9 mouse cellular contexts compared by ENCODE assay signal in the genomic region with DNA sequence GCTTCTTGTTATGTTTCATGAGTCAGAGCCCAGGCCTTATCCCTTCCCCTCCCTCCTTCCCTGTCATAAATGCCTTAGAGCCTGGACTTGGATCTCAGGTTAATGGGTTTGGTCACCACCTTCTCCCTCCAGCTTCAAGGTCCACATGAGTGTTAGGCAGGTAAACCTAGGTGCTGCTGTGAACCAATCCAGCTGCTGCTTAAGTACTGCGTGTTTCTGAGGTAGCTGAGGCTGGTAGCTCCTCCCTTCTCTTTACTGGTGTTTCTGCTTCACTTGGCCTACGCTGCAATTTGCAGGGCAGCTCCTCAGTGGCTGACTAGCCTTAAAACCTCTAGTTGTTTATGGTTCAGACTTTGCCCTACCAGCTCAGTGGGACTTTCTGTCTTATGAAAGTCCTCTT. TPM values are rescaled to one million over a fixed set of nuclear protein-coding genes. Genes with fewer than 3 reads are reported as not detected.
DNase-seq lines count a peak whose midpoint lies in the region; ATAC-seq lines count a peak whose summit lies in the region.
"Had no signal": no experiment of that assay in that cellular context is flagged by ENCODE, and none has a peak within 500 bp of the region (broad histone marks: within the 10 kb centered on the region; RNA-seq: fewer than 3 reads in every experiment).

A gene (plus strand): TSS at position 211 of the 400 bp plus-strand sequence.

- WGBS in heart, embryonic 11.5 days (ENCODE audit: insufficient replicate concordance) = 59% methylated on average over 2 of the region's 2 CpGs
- 55% methylated on average over 2 of the region's 2 CpGs for WGBS in embryonic facial prominence, embryonic 15.5 days
- 54% methylated on average over 2 of the region's 2 CpGs for WGBS in kidney, embryonic 15.5 days
- 65% methylated on average over 2 of the region's 2 CpGs for WGBS in midbrain, embryonic 15.5 days

- H3K4me3 ChIP-seq in heart, embryonic 11.5 days (ENCODE audit: low read depth, low read length) = peak within 1 kb of the TSS; percentile 36
- H3K4me3 ChIP-seq in embryonic facial prominence, embryonic 15.5 days (replicated peaks) = peak within 1 kb of the TSS; percentile 42
- H3K4me3 ChIP-seq in kidney, embryonic 15.5 days (replicated peaks) = peak within 1 kb of the TSS; percentile 45
- peak within 1 kb of the TSS; percentile 23; the same call in 1 of the 2 replicates for H3K4me3 ChIP-seq in midbrain, embryonic 15.5 days

- no peaks in the 10 kb centered on the region for H3K36me3 ChIP-seq in heart, embryonic 11.5 days (ENCODE audit: control insufficient read depth, insufficient read depth, low read length)
- H3K36me3 ChIP-seq in embryonic facial prominence, embryonic 15.5 days = no peaks in the 10 kb centered on the region
- no peaks in the 10 kb centered on the region for H3K36me3 ChIP-seq in kidney, embryonic 15.5 days
- no peaks in the 10 kb centered on the region for H3K36me3 ChIP-seq in midbrain, embryonic 15.5 days (replicated peaks)

- no peaks in the 10 kb centered on the region for H3K4me1 ChIP-seq in heart, embryonic 11.5 days (ENCODE audit: control insufficient read depth, insufficient read depth, low read length)
- no peaks in the 10 kb centered on the region for H3K4me1 ChIP-seq in embryonic facial prominence, embryonic 15.5 days
- H3K4me1 ChIP-seq in kidney, embryonic 15.5 days = no peaks in the 10 kb centered on the region
- H3K4me1 ChIP-seq in midbrain, embryonic 15.5 days = no peaks in the 10 kb centered on the region

- peak within 1 kb of the TSS; percentile 55 for H3K4me2 ChIP-seq in heart, embryonic 11.5 days
- H3K4me2 ChIP-seq in embryonic facial prominence, embryonic 15.5 days (replicated peaks) = peak within 1 kb of the TSS; percentile 25
- H3K4me2 ChIP-seq in kidney, embryonic 15.5 days = peak within 1 kb of the TSS; percentile 51
- H3K4me2 ChIP-seq in midbrain, embryonic 15.5 days = peak within 1 kb of the TSS; percentile 19; the same call in 1 of the 2 replicates

- no peak for ATAC-seq in heart, embryonic 11.5 days (replicated peaks; ENCODE audit: insufficient number of reproducible peaks, low FRiP score, low TSS enrichment)
- ATAC-seq in embryonic facial prominence, embryonic 15.5 days (ENCODE audit: insufficient number of reproducible peaks, low FRiP score, low TSS enrichment, low read depth) = no peak
- ATAC-seq in kidney, embryonic 15.5 days (replicated peaks; ENCODE audit: low FRiP score) = peak; percentile 58
- no peak for ATAC-seq in midbrain, embryonic 15.5 days (replicated peaks)
- ATAC-seq in granulocyte monocyte progenitor cell, adult 5-6 weeks (replicated peaks; ENCODE audit: poor library complexity, severe bottlenecking) = no peak

- DNase-seq in heart, postnatal 36 days = no peak
- DNase-seq in B cell, adult 2 months = no peak
- no peak for DNase-seq in cerebellum, adult 11-12 months
- DNase-seq: thymus, postnatal 14 days had no signal

- H3K27me3 ChIP-seq in heart, embryonic 11.5 days (ENCODE audit: control insufficient read depth, insufficient read depth, low read length) = no peaks in the 10 kb centered on the region
- no peaks in the 10 kb centered on the region for H3K27me3 ChIP-seq in embryonic facial prominence, embryonic 15.5 days
- no peaks in the 10 kb centered on the region for H3K27me3 ChIP-seq in kidney, embryonic 15.5 days
- no peaks in the 10 kb centered on the region for H3K27me3 ChIP-seq in midbrain, embryonic 15.5 days (replicated peaks)

- no peaks in the 10 kb centered on the region for H3K9me3 ChIP-seq in heart, embryonic 11.5 days (replicated peaks; ENCODE audit: control insufficient read depth, low read length)
- H3K9me3 ChIP-seq in embryonic facial prominence, embryonic 15.5 days (replicated peaks) = no peaks in the 10 kb centered on the region
- H3K9me3 ChIP-seq in kidney, embryonic 15.5 days (replicated peaks) = no peaks in the 10 kb centered on the region
- no peaks in the 10 kb centered on the region for H3K9me3 ChIP-seq in midbrain, embryonic 15.5 days

- intact Hi-C loops in heart, postnatal 36 days (cut with DNase I) = no loop called here

- H3K27ac ChIP-seq in heart, embryonic 11.5 days (ENCODE audit: low read depth, low read length) = no peak within 1 kb of the TSS
- no peak within 1 kb of the TSS for H3K27ac ChIP-seq in embryonic facial prominence, embryonic 15.5 days (replicated peaks)
- H3K27ac ChIP-seq in kidney, embryonic 15.5 days = no peak within 1 kb of the TSS
- H3K27ac ChIP-seq in midbrain, embryonic 15.5 days = no peak within 1 kb of the TSS

- H3K9ac ChIP-seq in heart, embryonic 11.5 days (ENCODE audit: low read depth, low read length) = no peak within 1 kb of the TSS
- no peak within 1 kb of the TSS for H3K9ac ChIP-seq in embryonic facial prominence, embryonic 15.5 days
- H3K9ac ChIP-seq in kidney, embryonic 15.5 days = no peak within 1 kb of the TSS
- H3K9ac ChIP-seq in midbrain, embryonic 15.5 days = no peak within 1 kb of the TSS

RNA-seq across cellular contexts. Expression of the gene that starts here (rescaled TPM):
- polyA plus RNA-seq in heart, embryonic 11.5 days (2014; fragmentation: Nextera tagmentation; extraction: Ambion mirVana) = 14.2 and 21.0 TPM in 2 replicates
- 1 to 10 TPM; 2.4 to 2.7 TPM for total RNA-seq in heart, postnatal 36 days (2021)
- 21.0 and 22.5 TPM in 2 replicates for polyA plus RNA-seq in embryonic facial prominence, embryonic 15.5 days (2015; fragmentation: Nextera tagmentation; extraction: Ambion mirVana)
- polyA plus RNA-seq in kidney, embryonic 15.5 days (2015; fragmentation: Nextera tagmentation; extraction: Ambion mirVana) = 23.1 and 24.0 TPM in 2 replicates
- polyA plus RNA-seq in midbrain, embryonic 15.5 days (2015; fragmentation: Nextera tagmentation; extraction: Ambion mirVana) = 3.7 and 3.9 TPM in 2 replicates
- total RNA-seq in granulocyte monocyte progenitor cell, adult 5-6 weeks (2014; fragmentation: Nextera tagmentation) = not detected in 2 replicates
- total RNA-seq in granulocyte monocyte progenitor cell, adult 5-6 weeks (2017) = 0.13 and 0.26 TPM in 2 replicates
